Mouse (Mus musculus) CH12.LX (cell line): ENCODE results near the gene App. TPM values are rescaled to one million over a fixed set of nuclear protein-coding genes. Genes with fewer than 3 reads are reported as not detected.

Source experiments
- DNase-seq: peaks from one replicate; pipeline ENCODE4 v3.0.0-alpha.2; 2013; ENCODE audit errors: extremely low read depth
- H3K27ac ChIP-seq: 2 replicates; pipeline ENCODE4 v1.5.1; 2012; ENCODE audit warnings: low read depth, mild to moderate bottlenecking, control low read depth, moderate library complexity; ENCODE audit not compliant: insufficient read depth
- H3K27me3 ChIP-seq: replicated peaks from 2 replicates; pipeline ENCODE3; 2012; ENCODE audit warnings: inconsistent platforms
- H3K36me3 ChIP-seq, 2 experiments: replicated peaks in 1 of 2; 2 replicates each; pipeline versions ENCODE3 to v1.6.1; 2012; ENCODE audit warnings: inconsistent platforms in 1 of 2, low read length in 1 of 2, mild to moderate bottlenecking in 1 of 2, mixed read lengths in 1 of 2, moderate library complexity in 1 of 2; ENCODE audit not compliant: control insufficient read depth in 1 of 2, insufficient read depth in 1 of 2
- H3K4me1 ChIP-seq, 2 experiments: 2 replicates each; pipeline ENCODE4 v1.6.1; 2012; ENCODE audit warnings: inconsistent platforms in 1 of 2, moderate library complexity in 1 of 2; ENCODE audit not compliant: insufficient read depth in 2 of 2, control insufficient read depth in 1 of 2
- H3K4me2 ChIP-seq: 2 replicates; pipeline ENCODE4 v1.6.1; 2012; ENCODE audit warnings: low read depth, mild to moderate bottlenecking, control low read depth; ENCODE audit not compliant: poor library complexity, insufficient read depth, severe bottlenecking
- H3K4me3 ChIP-seq, 3 experiments: fragments of 150-350 bp in 1 of 3; sonication (generic) in 1 of 3; replicated peaks in 1 of 3; 2 replicates each; pipeline versions ENCODE3 to v1.5.1; 2011 to 2012; ENCODE audit warnings: low read depth in 2 of 3, low read length in 2 of 3, mild to moderate bottlenecking in 2 of 3, moderate library complexity in 2 of 3, control low read depth in 1 of 3, improper control_type of control experiment in 1 of 3, inconsistent platforms in 1 of 3, mixed read lengths in 1 of 3; ENCODE audit not compliant: poor library complexity in 1 of 3
- H3K79me2 ChIP-seq: replicated peaks from 2 replicates; pipeline ENCODE4 v1.6.1; 2012; ENCODE audit warnings: mild to moderate bottlenecking, moderate library complexity; ENCODE audit not compliant: control insufficient read depth, poor library complexity, insufficient read depth, severe bottlenecking; ENCODE audit errors: extremely low read depth
- H3K9ac ChIP-seq: 2 replicates; pipeline ENCODE4 v1.6.1; 2012; ENCODE audit warnings: low read depth, mild to moderate bottlenecking, control low read depth, moderate library complexity; ENCODE audit not compliant: insufficient read depth
- H3K9me3 ChIP-seq: replicated peaks from 2 replicates; pipeline ENCODE3; 2012; ENCODE audit warnings: low read length, inconsistent platforms, mixed read lengths
- BHLHE40 ChIP-seq: IDR thresholded peaks from 2 replicates; pipeline ENCODE4 v1.6.1; 2011; ENCODE audit warnings: mild to moderate bottlenecking, low read depth, low read length, improper control_type of control experiment
- CHD1 ChIP-seq: IDR thresholded peaks from 2 replicates; pipeline ENCODE4 v1.6.1; 2012; ENCODE audit warnings: low read depth, low read length, improper control_type of control experiment, inconsistent platforms
- CHD2 ChIP-seq: IDR thresholded peaks from 2 replicates; pipeline ENCODE4 v1.6.1; 2011; ENCODE audit warnings: low read length, improper control_type of control experiment
- E2F4 ChIP-seq: IDR thresholded peaks from 2 replicates; pipeline ENCODE4 v1.6.1; 2011; ENCODE audit warnings: low read depth, low read length, improper control_type of control experiment; ENCODE audit not compliant: insufficient replicate concordance
- ELF1 ChIP-seq: IDR thresholded peaks from 2 replicates; pipeline ENCODE4 v1.6.1; 2014; ENCODE audit warnings: low read depth, mild to moderate bottlenecking, inconsistent platforms, low read length, improper control_type of control experiment
- EP300 ChIP-seq: IDR thresholded peaks from 2 replicates; pipeline ENCODE4 v1.6.1; 2011; ENCODE audit warnings: low read length, improper control_type of control experiment
- ETS1 ChIP-seq: conservative IDR thresholded peaks from 2 replicates; pipeline ENCODE4 v1.6.1; 2012; ENCODE audit warnings: low read depth, mild to moderate bottlenecking, inconsistent platforms, low read length, improper control_type of control experiment, moderate library complexity
- GABPA ChIP-seq: IDR thresholded peaks from 2 replicates; pipeline ENCODE4 v1.6.1; 2012; ENCODE audit warnings: low read depth, low read length, improper control_type of control experiment, inconsistent platforms; ENCODE audit not compliant: insufficient replicate concordance
- HCFC1 ChIP-seq: IDR thresholded peaks from 2 replicates; pipeline ENCODE4 v1.6.1; 2012; ENCODE audit warnings: low read depth, mild to moderate bottlenecking, inconsistent platforms, low read length, improper control_type of control experiment
- IRF4 ChIP-seq: IDR thresholded peaks from 2 replicates; pipeline ENCODE4 v1.6.1; 2014; ENCODE audit warnings: low read depth, mild to moderate bottlenecking, inconsistent platforms, low read length, improper control_type of control experiment
- KAT2A ChIP-seq: IDR thresholded peaks from 2 replicates; pipeline ENCODE4 v1.6.1; 2012; ENCODE audit warnings: low read length, improper control_type of control experiment, inconsistent platforms; ENCODE audit not compliant: insufficient replicate concordance
- MEF2A ChIP-seq: IDR thresholded peaks from 2 replicates; pipeline ENCODE4 v1.6.1; 2014; ENCODE audit warnings: low read depth, mild to moderate bottlenecking, inconsistent platforms, low read length, improper control_type of control experiment, borderline replicate concordance
- MXI1 ChIP-seq: IDR thresholded peaks from 2 replicates; pipeline ENCODE4 v1.6.1; 2011; ENCODE audit warnings: mild to moderate bottlenecking, low read depth, low read length, improper control_type of control experiment
- MYC ChIP-seq: IDR thresholded peaks from 2 replicates; pipeline ENCODE4 v1.6.1; 2011; ENCODE audit warnings: low read depth, mild to moderate bottlenecking, improper control_type of control experiment, low read length
- NRF1 ChIP-seq: IDR thresholded peaks from 2 replicates; pipeline ENCODE4 v1.6.1; 2014; ENCODE audit warnings: low read depth, mild to moderate bottlenecking, inconsistent platforms, low read length, improper control_type of control experiment, moderate library complexity
- PAX5 ChIP-seq: IDR thresholded peaks from 2 replicates; pipeline ENCODE4 v1.6.1; 2012; ENCODE audit warnings: low read length, inconsistent platforms, mixed read lengths
- POLR2AphosphoS2 ChIP-seq: IDR thresholded peaks from 2 replicates; pipeline ENCODE4 v1.6.1; 2011; ENCODE audit warnings: low read depth, low read length, improper control_type of control experiment
- RAD21 ChIP-seq: IDR thresholded peaks from 2 replicates; pipeline ENCODE4 v1.6.1; 2011; ENCODE audit warnings: low read depth, mild to moderate bottlenecking, low read length, improper control_type of control experiment, moderate library complexity
- RCOR1 ChIP-seq: conservative IDR thresholded peaks from 2 replicates; pipeline ENCODE4 v1.6.1; 2012; ENCODE audit warnings: low read depth, mild to moderate bottlenecking, inconsistent platforms, low read length, improper control_type of control experiment
- SIN3A ChIP-seq: IDR thresholded peaks from 2 replicates; pipeline ENCODE4 v1.6.1; 2012; ENCODE audit warnings: low read length, improper control_type of control experiment, inconsistent platforms
- SMC3 ChIP-seq: IDR thresholded peaks from 2 replicates; pipeline ENCODE4 v1.6.1; 2011; ENCODE audit warnings: low read depth, low read length, improper control_type of control experiment
- TCF12 ChIP-seq: IDR thresholded peaks from 2 replicates; pipeline ENCODE4 v1.6.1; 2014; ENCODE audit warnings: low read depth, mild to moderate bottlenecking, inconsistent platforms, low read length, improper control_type of control experiment
- USF1 ChIP-seq: IDR thresholded peaks from 2 replicates; pipeline ENCODE4 v1.6.1; 2014; ENCODE audit warnings: low read depth, mild to moderate bottlenecking, inconsistent platforms, low read length, improper control_type of control experiment
- USF2 ChIP-seq: conservative IDR thresholded peaks from 2 replicates; pipeline ENCODE4 v1.6.1; 2011; ENCODE audit warnings: low read depth, low read length, improper control_type of control experiment
- ZC3H11A ChIP-seq: IDR thresholded peaks from 2 replicates; pipeline ENCODE4 v1.6.1; 2012; ENCODE audit warnings: low read depth, mild to moderate bottlenecking, inconsistent platforms, low read length, improper control_type of control experiment
- ZMIZ1 ChIP-seq: IDR thresholded peaks from 2 replicates; pipeline ENCODE4 v1.6.1; 2012; ENCODE audit warnings: low read depth, mild to moderate bottlenecking, inconsistent platforms, low read length, improper control_type of control experiment
- dilution Hi-C: fragments of 300-500 bp; cut with MboI; formaldehyde crosslinking; loops from 2 replicates; pipeline ENCODE4 v1.14.3; 2020; ENCODE audit warnings: low sequenced_read_pairs; ENCODE audit not compliant: extremely low pct_unique_long_range_greater_than_20kb, extremely low pct_ligation_motif_present
- in situ Hi-C: fragments of 300-500 bp; cut with MboI; formaldehyde crosslinking; loops from 3 replicates; pipeline ENCODE4 v1.14.3; 2019; ENCODE audit warnings: low sequenced_read_pairs, low pct_ligation_motif_present, low pct_unique_long_range_greater_than_20kb, mixed read lengths
- polyA plus RNA-seq: library from polyadenylated mRNA; unstranded; fragments of >175 nt; gene quantifications from 2 replicates; pipeline ENCODE4 v1.2.1, GENCODE M21; 2012; ENCODE audit warnings: low read depth; ENCODE audit not compliant: insufficient read length
- total RNA-seq, 2 experiments: library from RNA; depleted of rRNA; stranded (reverse); fragments of 300-350 nt in 1 of 2; fragments of >200 nt in 1 of 2; gene quantifications; 2 replicates each; pipeline ENCODE4 v1.2.3; 2012 to 2014

The App gene
- total and polyA plus RNA-seq, 3 experiments, result 31.1 to 99.2 (median 84.1) TPM

- H3K36me3 ChIP-seq, result peaks cover 7 to 22% of the 10 kb centered on the region in 2 experiments
- no peak overlapping the region for H3K4me2 ChIP-seq
- H3K9ac ChIP-seq, result no peak overlapping the region
- H3K4me1 ChIP-seq, result peaks cover 13 to 55% of the 10 kb centered on the region in 2 experiments
- no peak overlapping the region for H3K27ac ChIP-seq
- H3K79me2 ChIP-seq, result no peaks in the 10 kb centered on the region
- TF ChIP-seq CHD2 (no peak), KAT2A (no peak), ZMIZ1 (no peak), MEF2A (no peak), RCOR1 (no peak), SMC3 (no peak), TCF12 (no peak)
- in situ Hi-C loops (no loop called here), dilution Hi-C loops (no loop called here)
- no peak overlapping the region for H3K4me3 ChIP-seq
- H3K27me3 ChIP-seq, result no peaks in the 10 kb centered on the region
- DNase-seq, result no peak
- H3K9me3 ChIP-seq, result peaks cover 11% of the 10 kb centered on the region
Measured at GRCm38 (mm10) chr16:85124649-85125048, 48.9 kb downstream of the App start.

GRCm38 (mm10) chr16:85121983-85122382 is 51.6 kb downstream of the App start:
- Histone ChIP-seq H3K4me2 (no peak overlapping the region), H3K79me2 (0 out of 2 replicates have a peak, but pooled peaks cover 3% of the 10 kb centered on the region), H3K4me3 (no peak overlapping the region), H3K36me3 (peaks cover 7 to 19% of the 10 kb centered on the region in 2 experiments), H3K9me3 (peaks cover 11% of the 10 kb centered on the region), H3K4me1 (peaks cover 36 to 61% of the 10 kb centered on the region in 2 experiments), H3K27ac (no peak overlapping the region), H3K27me3 (no peaks in the 10 kb centered on the region), H3K9ac (no peak overlapping the region)
- DNase-seq, result no peak
- in situ Hi-C loops (no loop called here), dilution Hi-C loops (no loop called here)
- TF ChIP-seq CHD1 (no peak), MYC (no peak), ZMIZ1 (no peak), BHLHE40 (no peak), ZC3H11A (no peak), RAD21 (no peak), IRF4 (no peak)

GRCm38 (mm10) chr16:85118916-85119315 is 54.6 kb downstream of the App start:
- dilution Hi-C loops, result no loop called here
- Histone ChIP-seq H3K4me2 (peak overlapping the region; percentile 60), H3K9ac (peak overlapping the region; percentile 33; the same call in 1 of the 2 replicates), H3K27ac (peak overlapping the region; percentile 61), H3K27me3 (no peaks in the 10 kb centered on the region), H3K36me3 (peaks cover 4 to 7% of the 10 kb centered on the region in 2 experiments), H3K79me2 (0 out of 2 replicates have a peak, but pooled peaks cover 5% of the 10 kb centered on the region), H3K4me1 (peaks cover 44 to 81% of the 10 kb centered on the region in 2 experiments), H3K9me3 (no peaks in the 10 kb centered on the region), H3K4me3 (no peak overlapping the region)
- in situ Hi-C loops, result no loop called here
- peak; percentile 69 for DNase-seq
- no peak for TF ChIP-seq PAX5
- TF ChIP-seq MYC, result 0 out of 2 replicates have a peak, but pooled peaks have one; percentile 28
- TF ChIP-seq NRF1, result no peak
- TF ChIP-seq USF2, result no peak
- TF ChIP-seq ZC3H11A, result no peak
- TF ChIP-seq ELF1, result peak; percentile 50; the same call in 1 of the 2 replicates
- peak; percentile 10; the same call in 1 of the 2 replicates for TF ChIP-seq RCOR1
- no peak; the same call in 1 of the 2 replicates for TF ChIP-seq HCFC1
- 0 out of 2 replicates have a peak, but pooled peaks have one; percentile 14 for TF ChIP-seq MXI1
- no peak for TF ChIP-seq E2F4
- peak; percentile 31 for TF ChIP-seq SIN3A
- no peak for TF ChIP-seq GABPA
- TF ChIP-seq CHD2, result peak; percentile 75; the same call in 1 of the 2 replicates
- peak; percentile 92 for TF ChIP-seq EP300
- TF ChIP-seq USF1, result no peak
- TF ChIP-seq BHLHE40, result peak; percentile 74
- TF ChIP-seq IRF4, result peak; percentile 84
- TF ChIP-seq ETS1, result peak; percentile 78
- no peak for TF ChIP-seq POLR2AphosphoS2
